Mouse (Mus musculus): ENCODE data around the gene Gpatch8.
"Not testable (repeated sequence)": the region's sequence is repeated elsewhere in the genome, so short reads cannot be mapped to it uniquely, and the experiment has no call there.

Gene Gpatch8

DNA sequence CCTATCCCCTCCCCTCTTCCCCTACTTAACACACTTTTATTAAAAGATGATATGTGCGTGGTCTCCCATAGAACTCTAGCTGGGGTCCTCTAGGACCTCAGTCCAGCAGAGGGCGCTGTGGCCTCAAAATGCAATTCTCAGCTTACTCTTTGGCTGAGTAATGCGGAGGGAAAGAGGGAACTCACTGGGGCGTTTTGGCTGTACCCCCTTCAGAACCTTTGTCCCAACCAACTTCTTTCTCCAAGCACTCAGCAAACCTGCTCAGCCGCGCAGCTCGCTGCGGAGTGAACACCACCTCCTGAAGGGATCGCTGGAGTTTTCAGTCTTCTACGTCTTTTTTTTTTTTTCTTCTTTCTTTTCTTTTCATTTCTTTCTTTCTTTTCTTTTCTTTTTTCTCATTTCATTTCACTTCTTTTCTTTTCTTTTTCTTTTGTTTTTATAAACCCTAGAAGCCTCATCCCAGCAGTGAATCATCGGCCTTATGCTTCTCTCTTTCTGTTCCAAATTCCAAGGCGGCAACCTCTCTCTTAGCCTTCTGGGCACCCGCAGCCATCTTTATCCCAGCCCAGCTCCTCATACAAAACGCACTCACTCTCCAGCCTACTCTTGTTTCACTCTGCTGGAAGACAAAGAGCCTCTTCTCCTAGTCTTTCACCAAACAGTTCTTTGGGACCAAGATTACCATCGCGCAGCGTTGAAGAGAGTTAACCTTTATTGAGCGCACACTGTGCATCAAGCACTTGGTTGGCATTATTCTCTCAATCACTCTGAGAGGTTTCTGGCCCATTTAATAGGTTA lies 16.9 kb upstream of the Gpatch8 start:
- peak; percentile 87 for DNase-seq (ENCODE audit: low read depth, low spot score)

- DNase-seq (ENCODE audit: low read depth, low spot score), result no peak
Measured at GRCm38 (mm10) chr11:102568756-102569377, 12.7 kb upstream of the Gpatch8 start.

- DNase-seq (ENCODE audit: low read depth, low spot score), result peak; percentile 44
Measured at GRCm38 (mm10) chr11:102568191-102568590, 12.0 kb upstream of the Gpatch8 start.

GRCm38 (mm10) chr11:102567723-102568122 lies 11.5 kb upstream of the Gpatch8 start:
- DNase-seq (ENCODE audit: low read depth, low spot score), result no peak

- DNase-seq (ENCODE audit: low read depth, low spot score), result no peak
Measured at GRCm38 (mm10) chr11:102567157-102567556, 11.0 kb upstream of the Gpatch8 start.

- no peak for DNase-seq (ENCODE audit: low read depth, low spot score)
Measured at GRCm38 (mm10) chr11:102566290-102566689, 10.1 kb upstream of the Gpatch8 start.

GRCm38 (mm10) chr11:102565741-102566140 lies 9.5 kb upstream of the Gpatch8 start:
- DNase-seq (ENCODE audit: low read depth, low spot score), result no peak

DNA sequence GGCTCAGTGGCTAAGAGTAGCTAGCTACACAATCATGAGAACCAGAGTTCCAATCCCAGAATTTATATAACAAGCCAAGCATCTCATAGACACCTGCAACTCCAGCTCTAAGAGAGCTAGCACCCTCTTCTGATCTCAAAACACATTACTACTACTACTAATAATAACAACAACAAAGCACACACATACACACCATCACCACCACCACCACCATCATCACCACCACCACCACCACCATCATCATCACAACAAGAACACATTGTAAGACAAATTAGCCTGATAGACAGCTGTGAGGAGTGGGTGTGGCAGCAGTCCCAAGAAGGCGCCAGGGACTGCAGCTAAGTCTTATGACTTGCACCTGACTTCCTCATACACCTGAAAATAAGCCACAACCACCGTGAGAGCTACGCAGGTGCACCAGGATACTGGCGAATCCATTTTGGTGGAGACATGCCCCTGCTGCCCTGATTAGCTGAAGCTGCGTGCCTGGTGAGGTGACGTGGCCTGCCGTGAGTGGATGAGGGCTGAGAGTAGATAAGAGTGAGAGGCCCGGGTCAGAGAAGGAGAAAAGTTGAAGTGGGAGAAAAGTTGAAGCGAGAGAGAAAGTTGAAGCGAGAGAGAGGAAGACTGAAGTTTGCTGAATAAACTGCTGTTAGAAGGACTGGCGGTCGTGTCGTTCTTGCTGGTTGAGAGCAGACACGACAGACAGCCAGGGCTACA lies 8.9 kb upstream of the Gpatch8 start:
- not testable (repeated sequence) for DNase-seq (ENCODE audit: low read depth, low spot score)

GRCm38 (mm10) chr11:102558704-102559103 lies 2.5 kb upstream of the Gpatch8 start:
- DNase-seq (ENCODE audit: low read depth, low spot score), result no peak

DNA sequence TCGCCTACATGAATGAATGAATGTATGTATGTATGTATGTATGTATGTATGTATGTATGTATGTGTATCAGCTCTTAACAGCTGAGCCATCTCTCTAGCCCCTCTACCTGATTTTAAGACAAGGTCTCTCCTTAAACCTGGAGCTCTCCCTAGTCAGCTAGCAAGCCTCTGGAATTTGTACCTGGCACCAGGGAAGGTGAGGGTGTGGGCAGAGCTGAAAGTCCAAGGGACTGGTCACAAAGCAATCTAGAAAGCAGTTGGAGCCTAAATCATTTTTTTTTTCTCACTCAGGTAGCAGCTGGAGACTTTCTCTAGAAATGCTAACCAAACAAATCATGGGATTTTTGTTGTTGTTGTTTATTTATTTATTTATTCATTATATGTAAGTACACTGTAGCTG lies 1.2 kb upstream of the Gpatch8 start:
- no peak for DNase-seq (ENCODE audit: low read depth, low spot score)

- DNase-seq (ENCODE audit: low read depth, low spot score), result no peak
Measured at GRCm38 (mm10) chr11:102556716-102557074, 503 bp upstream of the Gpatch8 start.

DNA sequence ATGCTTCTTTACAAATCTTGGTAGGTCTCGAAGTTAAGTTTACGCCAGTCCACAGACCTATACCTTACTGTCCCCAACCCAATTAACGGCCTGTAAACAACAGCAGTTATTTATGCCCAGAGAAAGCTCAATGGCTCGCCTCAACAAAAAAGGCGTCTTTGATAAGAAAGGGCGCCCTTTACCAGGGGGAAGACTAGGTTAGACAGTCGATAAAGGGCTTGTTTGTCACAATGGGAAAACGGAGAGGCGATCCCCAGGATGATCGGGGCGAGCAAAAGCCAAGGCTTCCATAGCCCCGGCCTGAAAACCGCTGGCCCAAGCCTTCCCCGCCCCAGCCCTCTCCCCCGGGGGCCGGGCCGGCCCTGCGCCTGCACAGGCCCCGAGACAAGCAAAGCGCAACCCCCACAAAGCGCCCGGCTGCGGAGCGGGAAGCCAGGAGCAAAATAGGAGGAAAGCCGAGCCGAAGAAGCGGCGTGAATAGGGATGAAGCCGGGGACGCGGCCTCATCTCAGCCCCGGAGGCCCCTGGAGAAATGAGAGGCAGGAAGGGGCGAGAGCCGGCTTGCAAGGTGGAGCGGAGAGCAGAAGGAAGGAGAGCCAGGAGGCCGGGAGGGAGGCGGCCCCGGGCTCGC lies 677 bp downstream of the Gpatch8 start:
- no peak for DNase-seq (ENCODE audit: low read depth, low spot score)

GRCm38 (mm10) chr11:102552051-102552450 lies 4.1 kb downstream of the Gpatch8 start:
- DNase-seq (ENCODE audit: low read depth, low spot score), result peak; percentile 21

DNA sequence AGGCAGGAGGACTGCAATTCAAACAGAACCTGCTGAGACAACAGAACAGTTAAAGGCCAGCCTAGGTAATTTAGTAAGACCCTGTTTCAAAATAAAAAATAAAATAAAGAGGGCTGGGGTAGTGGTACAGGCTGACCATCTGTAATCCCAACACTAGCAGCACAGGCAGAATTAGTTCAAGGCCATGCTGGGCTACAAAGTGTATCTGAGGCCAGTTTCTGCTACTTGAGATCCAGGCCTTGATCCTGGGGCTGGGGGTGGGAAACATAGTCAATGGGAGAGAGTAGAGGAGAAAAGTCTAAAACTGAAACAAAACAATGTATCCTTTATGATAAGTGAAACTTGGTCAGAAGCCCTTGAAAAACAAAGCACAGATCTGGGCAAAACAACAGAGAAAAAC lies 5.0 kb downstream of the Gpatch8 start:
- no peak for DNase-seq (ENCODE audit: low read depth, low spot score)

DNA sequence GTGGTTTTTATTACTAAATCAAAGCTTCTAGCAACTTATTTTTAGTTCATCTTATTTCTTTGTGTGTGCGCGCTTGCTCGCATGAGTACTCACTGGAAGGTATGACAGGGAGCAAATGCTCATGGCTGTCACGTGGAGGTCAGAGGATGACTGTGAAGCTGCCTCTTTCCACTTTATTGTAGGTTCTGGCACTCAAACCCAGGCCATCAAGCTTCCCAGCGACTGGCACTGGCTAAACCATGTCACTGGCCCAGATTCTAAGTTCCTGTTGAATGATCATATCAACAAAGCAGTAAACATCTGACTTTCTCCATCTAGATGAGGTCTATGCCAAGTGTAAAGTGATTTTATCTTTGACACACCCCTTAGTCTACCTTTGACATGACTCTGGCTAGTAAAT lies 14.7 kb downstream of the Gpatch8 start:
- no peak for DNase-seq (ENCODE audit: low read depth, low spot score)

- not testable (repeated sequence) for DNase-seq (ENCODE audit: low read depth, low spot score)
Measured at GRCm38 (mm10) chr11:102540286-102540685, 15.9 kb downstream of the Gpatch8 start.

DNA sequence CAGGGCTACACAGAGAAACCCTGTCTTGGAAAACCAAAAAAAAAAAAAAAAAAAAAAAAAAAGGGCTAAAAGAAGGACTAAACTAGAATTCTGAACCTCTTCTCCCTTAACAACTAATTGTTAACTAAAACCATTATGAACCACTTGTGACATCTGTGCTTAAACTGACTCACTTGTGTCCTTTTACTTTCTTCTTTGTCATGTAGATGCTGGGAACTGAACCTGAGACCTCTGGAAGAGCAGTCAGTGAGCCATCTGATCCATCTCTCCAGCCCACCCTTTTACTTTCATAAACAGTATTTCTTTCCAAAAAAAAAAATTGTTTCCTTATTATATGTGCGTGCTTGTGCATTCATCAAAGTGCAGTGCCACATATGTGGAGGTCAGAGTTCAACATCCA lies 16.5 kb downstream of the Gpatch8 start:
- no peak for DNase-seq (ENCODE audit: low read depth, low spot score)

- no peak for DNase-seq (ENCODE audit: low read depth, low spot score)
Measured at GRCm38 (mm10) chr11:102536210-102536609, 20.0 kb downstream of the Gpatch8 start.

GRCm38 (mm10) chr11:102534078-102534477 lies 22.1 kb downstream of the Gpatch8 start:
- no peak for DNase-seq (ENCODE audit: low read depth, low spot score)

DNA sequence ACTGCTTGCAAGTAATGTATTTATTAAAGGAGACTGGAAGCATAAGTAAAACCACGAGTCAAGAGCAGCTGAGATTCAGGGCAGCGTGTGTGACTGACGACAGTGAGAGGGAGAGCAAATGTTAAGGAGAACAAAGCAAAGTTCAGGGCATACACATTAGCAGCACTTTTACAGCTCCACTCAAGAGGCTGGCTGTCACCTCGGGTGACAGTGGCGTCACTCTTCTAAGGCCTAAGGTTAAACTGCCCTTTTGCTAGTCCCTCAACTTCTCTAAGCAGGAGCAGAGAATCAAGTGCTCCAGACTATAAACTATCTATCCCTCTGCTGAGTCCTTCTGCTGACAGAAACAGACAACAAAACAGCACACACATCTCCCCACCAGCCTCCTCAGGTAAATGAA lies 24.8 kb downstream of the Gpatch8 start:
- no peak for DNase-seq (ENCODE audit: low read depth, low spot score)

- no peak for DNase-seq (ENCODE audit: low read depth, low spot score)
Measured at GRCm38 (mm10) chr11:102514793-102515424, 41.3 kb downstream of the Gpatch8 start.

GRCm38 (mm10) chr11:102510226-102510625 lies 46.0 kb downstream of the Gpatch8 start:
- DNase-seq (ENCODE audit: low read depth, low spot score), result no peak

Measured in CD4-positive, CD25-positive, alpha-beta regulatory T cell, adult 2 months (primary cell).